Mouse (Mus musculus): ENCODE measurements at regions not wholly inside any gene's neighbourhood (a gene's known extent, or its start where the extent isn't known, plus 50 kb on each side); places are given as distances from the start of the nearest gene placed in this dataset.

DNA sequence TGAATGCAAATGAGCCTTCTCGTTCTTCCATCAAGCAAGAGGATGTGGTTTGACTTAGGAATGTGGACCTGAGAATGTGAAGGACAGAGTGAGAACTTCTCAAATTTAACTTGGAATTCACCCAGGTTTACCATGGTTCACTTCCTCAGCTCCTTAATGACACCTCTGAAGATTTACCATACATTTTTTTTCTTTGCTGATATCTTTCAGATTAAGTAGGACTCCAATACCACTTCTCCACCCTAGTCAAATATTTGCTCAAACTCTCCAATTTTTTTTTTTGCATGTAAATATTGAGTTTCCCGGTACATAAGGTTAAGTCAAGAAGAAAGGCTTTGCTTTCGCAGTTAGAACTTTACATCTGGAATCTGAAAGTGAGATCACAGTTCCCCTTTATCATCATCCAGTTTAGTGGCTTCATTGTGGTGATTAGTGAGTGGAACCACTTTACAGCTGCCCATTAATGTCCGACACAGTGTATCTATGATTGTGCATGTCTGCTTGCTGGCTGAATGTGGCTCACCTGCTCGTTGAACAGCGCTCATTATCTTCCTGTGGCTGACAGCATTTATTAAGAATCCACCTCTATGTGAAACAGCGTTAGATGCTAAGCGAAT, 446.0 kb upstream of the Adam34 start:
- Histone ChIP-seq H3K27me3 (ENCODE audit: control insufficient read depth, insufficient read depth, insufficient read length) (no peaks in the 10 kb centered on the region), H3K79me2 (ENCODE audit: control insufficient read depth, insufficient read depth) (no peaks in the 10 kb centered on the region), H3K4me2 (ENCODE audit: low read depth) (no peak overlapping the region), H3K36me3 (ENCODE audit: control insufficient read depth, insufficient read depth) (no peaks in the 10 kb centered on the region), H3ac (ENCODE audit: control insufficient read depth, insufficient read length) (no peak overlapping the region), H3K4me3 (no peak overlapping the region)
- TF ChIP-seq POLR2A (IDR thresholded peaks at IDR 0.05; ENCODE audit: insufficient read length, low read depth) = no peak
- TF ChIP-seq E2F4 (IDR thresholded peaks at IDR 0.05; ENCODE audit: insufficient read depth) = no peak
- TF ChIP-seq USF1 (IDR thresholded peaks at IDR 0.05; ENCODE audit: low read depth) = no peak
- no peak for TF ChIP-seq MYOG (IDR thresholded peaks at IDR 0.05; ENCODE audit: control insufficient read depth in 1 of 3, insufficient read depth in 1 of 3, insufficient read length in 2 of 3, low read depth in 2 of 3)
- TF ChIP-seq REST (IDR thresholded peaks at IDR 0.05; ENCODE audit: insufficient read depth, insufficient read length) = no peak
- TF ChIP-seq SRF (IDR thresholded peaks at IDR 0.05; ENCODE audit: control insufficient read depth, insufficient read length, low read depth) = no peak
- no peak for TF ChIP-seq TCF3 (IDR thresholded peaks at IDR 0.05; ENCODE audit: insufficient read length, low read depth)
- TF ChIP-seq TCF12 (IDR thresholded peaks at IDR 0.05; ENCODE audit: insufficient read depth, poor library complexity, severe bottlenecking) = no peak
- TF ChIP-seq CEBPB (IDR thresholded peaks at IDR 0.05; ENCODE audit: insufficient read depth, poor library complexity, severe bottlenecking) = no peak
- no peak for TF ChIP-seq MYOD1 (IDR thresholded peaks at IDR 0.05; ENCODE audit: control insufficient read depth in 1 of 3, insufficient read length in 2 of 3, low read depth in 2 of 3)
- no peak for TF ChIP-seq POLR2AphosphoS2 (IDR thresholded peaks at IDR 0.05; ENCODE audit: insufficient read length, low read depth)
- TF ChIP-seq MAX (IDR thresholded peaks at IDR 0.05; ENCODE audit: low read depth) = no peak

DNA sequence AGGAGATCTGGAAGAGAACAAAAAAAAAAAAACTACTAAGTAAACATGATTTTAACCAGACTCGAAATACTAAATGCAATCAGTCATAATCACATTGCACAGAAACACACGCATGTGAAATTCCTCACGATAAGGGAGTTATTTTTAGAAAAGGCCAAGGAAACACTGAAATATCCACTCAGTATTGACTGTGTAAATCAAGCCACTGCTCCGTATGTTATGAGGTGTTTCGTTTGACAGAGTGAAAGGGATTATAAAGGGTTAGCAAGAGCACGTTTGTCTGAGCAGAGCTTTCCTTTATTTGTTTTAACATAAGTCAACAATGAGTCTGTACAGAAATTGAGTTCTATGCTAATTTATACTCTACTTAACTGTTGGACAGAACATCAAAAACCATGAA, 455.3 kb upstream of the Adam34 start:
- Histone ChIP-seq H3K4me3 (no peak overlapping the region), H3K4me2 (ENCODE audit: low read depth) (peak overlapping the region; percentile 3), H3K36me3 (ENCODE audit: control insufficient read depth, insufficient read depth) (no peaks in the 10 kb centered on the region), H3ac (ENCODE audit: control insufficient read depth, insufficient read length) (no peak overlapping the region), H3K27me3 (ENCODE audit: control insufficient read depth, insufficient read depth, insufficient read length) (no peaks in the 10 kb centered on the region), H3K79me2 (ENCODE audit: control insufficient read depth, insufficient read depth) (no peaks in the 10 kb centered on the region)
- TF ChIP-seq CEBPB (IDR thresholded peaks at IDR 0.05; ENCODE audit: insufficient read depth, poor library complexity, severe bottlenecking) (no peak), TCF3 (IDR thresholded peaks at IDR 0.05; ENCODE audit: insufficient read length, low read depth) (no peak), POLR2A (IDR thresholded peaks at IDR 0.05; ENCODE audit: insufficient read length, low read depth) (no peak), POLR2AphosphoS2 (IDR thresholded peaks at IDR 0.05; ENCODE audit: insufficient read length, low read depth) (no peak), MAX (IDR thresholded peaks at IDR 0.05; ENCODE audit: low read depth) (no peak), USF1 (IDR thresholded peaks at IDR 0.05; ENCODE audit: low read depth) (no peak), MYOG (IDR thresholded peaks at IDR 0.05; ENCODE audit: control insufficient read depth in 1 of 3, insufficient read depth in 1 of 3, insufficient read length in 2 of 3, low read depth in 2 of 3) (no peak), REST (IDR thresholded peaks at IDR 0.05; ENCODE audit: insufficient read depth, insufficient read length) (no peak), SRF (IDR thresholded peaks at IDR 0.05; ENCODE audit: control insufficient read depth, insufficient read length, low read depth) (no peak), TCF12 (IDR thresholded peaks at IDR 0.05; ENCODE audit: insufficient read depth, poor library complexity, severe bottlenecking) (no peak), MYOD1 (IDR thresholded peaks at IDR 0.05; ENCODE audit: control insufficient read depth in 1 of 3, insufficient read length in 2 of 3, low read depth in 2 of 3) (no peak), E2F4 (IDR thresholded peaks at IDR 0.05; ENCODE audit: insufficient read depth) (no peak)

DNA sequence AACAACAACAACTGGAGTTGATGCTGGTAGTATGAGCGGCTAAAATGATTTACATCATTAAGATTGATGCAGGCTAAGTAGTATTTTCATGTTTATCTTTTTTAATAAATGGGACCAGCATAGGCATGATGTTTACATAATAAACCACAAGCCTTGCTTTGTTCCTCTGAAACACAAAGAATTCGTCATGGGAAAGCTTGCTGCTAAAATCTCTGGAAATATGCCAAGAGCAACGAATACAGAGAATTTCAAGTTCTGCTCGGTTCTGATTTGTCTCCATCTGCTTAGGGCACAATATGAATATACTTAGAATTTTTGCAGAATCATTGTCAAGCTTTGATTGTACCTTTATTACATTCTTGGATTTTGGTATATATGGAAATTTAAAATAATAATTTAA, 467.2 kb upstream of the Adam34 start:
- H3K4me3 ChIP-seq = no peak overlapping the region
- H3K79me2 ChIP-seq (ENCODE audit: control insufficient read depth, insufficient read depth) = no peaks in the 10 kb centered on the region
- TF ChIP-seq E2F4 (IDR thresholded peaks at IDR 0.05; ENCODE audit: insufficient read depth) (no peak), CEBPB (IDR thresholded peaks at IDR 0.05; ENCODE audit: insufficient read depth, poor library complexity, severe bottlenecking) (no peak), POLR2AphosphoS2 (IDR thresholded peaks at IDR 0.05; ENCODE audit: insufficient read length, low read depth) (no peak), TCF12 (IDR thresholded peaks at IDR 0.05; ENCODE audit: insufficient read depth, poor library complexity, severe bottlenecking) (no peak), USF1 (IDR thresholded peaks at IDR 0.05; ENCODE audit: low read depth) (no peak), TCF3 (IDR thresholded peaks at IDR 0.05; ENCODE audit: insufficient read length, low read depth) (no peak), REST (IDR thresholded peaks at IDR 0.05; ENCODE audit: insufficient read depth, insufficient read length) (no peak), MYOD1 (IDR thresholded peaks at IDR 0.05; ENCODE audit: control insufficient read depth in 1 of 3, insufficient read length in 2 of 3, low read depth in 2 of 3) (no peak)
- no peaks in the 10 kb centered on the region for H3K27me3 ChIP-seq (ENCODE audit: control insufficient read depth, insufficient read depth, insufficient read length)
- H3K4me2 ChIP-seq (ENCODE audit: low read depth) = no peak overlapping the region
- H3ac ChIP-seq (ENCODE audit: control insufficient read depth, insufficient read length) = no peak overlapping the region
- no peaks in the 10 kb centered on the region for H3K36me3 ChIP-seq (ENCODE audit: control insufficient read depth, insufficient read depth)

DNA sequence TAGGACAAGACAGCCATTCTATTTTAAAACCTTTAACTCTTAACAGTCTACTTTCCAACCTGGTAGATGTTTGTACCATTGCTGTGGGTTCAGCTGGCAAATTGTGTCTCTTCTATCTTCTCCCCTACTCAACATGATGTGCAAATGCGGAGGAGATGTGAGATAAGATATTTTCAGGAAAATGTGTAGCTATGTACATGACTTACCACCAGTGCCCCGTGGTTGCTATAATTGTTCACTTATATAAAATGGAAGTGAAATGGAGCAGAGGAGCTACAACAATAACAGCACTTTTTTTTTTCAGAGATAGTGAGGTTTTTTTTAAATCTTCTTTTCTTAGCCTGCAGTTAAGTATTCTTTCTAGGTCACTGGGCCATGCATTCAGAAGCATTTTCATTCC, 492.4 kb upstream of the Adam34 start:
- Histone ChIP-seq H3K4me3 (no peak overlapping the region), H3K4me2 (ENCODE audit: low read depth) (no peak overlapping the region), H3K36me3 (ENCODE audit: control insufficient read depth, insufficient read depth) (no peaks in the 10 kb centered on the region), H3K27me3 (ENCODE audit: control insufficient read depth, insufficient read depth, insufficient read length) (no peaks in the 10 kb centered on the region), H3K79me2 (ENCODE audit: control insufficient read depth, insufficient read depth) (no peaks in the 10 kb centered on the region), H3ac (ENCODE audit: control insufficient read depth, insufficient read length) (no peak overlapping the region)
- TF ChIP-seq POLR2AphosphoS2 (IDR thresholded peaks at IDR 0.05; ENCODE audit: insufficient read length, low read depth) = no peak
- no peak for TF ChIP-seq MYOD1 (IDR thresholded peaks at IDR 0.05; ENCODE audit: control insufficient read depth in 1 of 3, insufficient read length in 2 of 3, low read depth in 2 of 3)

DNA sequence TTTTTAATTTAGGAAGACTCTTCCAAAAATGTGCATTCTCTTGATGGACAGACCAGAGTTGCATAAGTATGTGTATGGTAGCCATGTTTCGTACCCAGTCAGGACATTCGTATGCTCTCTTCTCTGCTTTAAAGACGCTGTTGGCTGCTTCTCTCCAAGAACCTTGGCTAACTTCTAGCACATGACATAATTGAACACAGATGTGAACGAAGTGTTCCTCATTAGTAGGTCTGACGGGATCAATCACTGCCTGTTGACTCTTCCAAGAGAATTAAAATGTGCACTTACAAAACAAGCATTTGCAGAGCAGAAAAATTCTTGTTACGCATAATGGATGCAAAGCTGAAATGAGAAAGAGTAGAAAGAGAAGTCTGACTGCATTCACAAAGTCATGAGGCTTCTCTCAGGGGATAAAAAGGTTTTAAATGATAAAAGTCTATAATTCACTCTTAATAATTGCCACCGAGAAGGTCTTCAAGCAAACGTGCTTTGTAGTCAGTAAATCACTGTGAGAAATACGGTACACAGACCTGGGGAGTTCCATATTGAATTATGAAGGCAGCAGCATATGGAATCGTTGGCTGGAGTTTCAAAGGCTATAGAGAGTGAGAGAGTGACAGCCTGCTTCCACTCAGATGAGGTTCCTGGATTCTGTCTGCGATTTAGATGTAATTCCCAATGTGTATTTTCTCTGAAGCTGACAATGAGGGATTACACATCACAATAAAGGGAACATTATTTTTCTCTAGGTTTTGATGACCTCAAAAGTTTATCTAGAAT, 496.7 kb upstream of the Adam34 start:
- Histone ChIP-seq H3K36me3 (ENCODE audit: control insufficient read depth, insufficient read depth) (no peaks in the 10 kb centered on the region), H3ac (ENCODE audit: control insufficient read depth, insufficient read length) (no peak overlapping the region), H3K4me2 (ENCODE audit: low read depth) (no peak overlapping the region), H3K27me3 (ENCODE audit: control insufficient read depth, insufficient read depth, insufficient read length) (no peaks in the 10 kb centered on the region), H3K4me3 (no peak overlapping the region), H3K79me2 (ENCODE audit: control insufficient read depth, insufficient read depth) (no peaks in the 10 kb centered on the region)
- TF ChIP-seq MYOG (IDR thresholded peaks at IDR 0.05; ENCODE audit: control insufficient read depth in 1 of 3, insufficient read depth in 1 of 3, insufficient read length in 2 of 3, low read depth in 2 of 3) (no peak), MAX (IDR thresholded peaks at IDR 0.05; ENCODE audit: low read depth) (no peak)

Data from myocyte (in vitro differentiated cells).